Mouse (Mus musculus) stomach, postnatal 0 days (tissue): ENCODE data around the gene Exosc2. TPM values are rescaled to one million over a fixed set of nuclear protein-coding genes. Genes with fewer than 3 reads are reported as not detected.

Experiments used
- ATAC-seq: fragments of 200-750 bp; cut with Nextera tagmentation; 2 replicates; pipeline ENCODE4 v1.8.0; 2017; ENCODE audit not compliant: low FRiP score, low TSS enrichment
- DNase-seq: peaks from one replicate; pipeline ENCODE4 v3.0.0-alpha.2; 2016; ENCODE audit warnings: low spot score
- H3K27ac ChIP-seq: fragments of 300-500 bp; sonication (generic); replicated peaks from 2 replicates; pipeline ENCODE4 v1.5.1; 2014; ENCODE audit warnings: mild to moderate bottlenecking, control low read depth
- H3K27me3 ChIP-seq: fragments of 300-500 bp; sonication (generic); 2 replicates; pipeline ENCODE4 v1.6.1; 2014; ENCODE audit warnings: low read length; ENCODE audit not compliant: control insufficient read depth, insufficient read depth
- H3K36me3 ChIP-seq: fragments of 300-500 bp; sonication (generic); 2 replicates; pipeline ENCODE4 v1.6.1; 2014; ENCODE audit warnings: low read length, mixed read lengths; ENCODE audit not compliant: control insufficient read depth, insufficient read depth
- H3K4me1 ChIP-seq: fragments of 300-500 bp; sonication (generic); replicated peaks from 2 replicates; pipeline ENCODE4 v1.6.1; 2014; ENCODE audit warnings: antibody characterized with exemption; ENCODE audit not compliant: control insufficient read depth, insufficient read depth
- H3K4me2 ChIP-seq: fragments of 300-500 bp; sonication (generic); replicated peaks from 2 replicates; pipeline ENCODE4 v1.6.1; 2014; ENCODE audit warnings: low read depth, mild to moderate bottlenecking, control low read depth, moderate library complexity
- H3K4me3 ChIP-seq: fragments of 300-500 bp; sonication (generic); 2 replicates; pipeline ENCODE4 v1.5.1; 2014; ENCODE audit warnings: low read depth, low read length, control low read depth
- H3K9ac ChIP-seq: fragments of 300-500 bp; sonication (generic); 2 replicates; pipeline ENCODE4 v1.6.1; 2014; ENCODE audit warnings: mild to moderate bottlenecking, low read length, control low read depth, mixed read lengths
- H3K9me3 ChIP-seq: fragments of 300-500 bp; sonication (generic); 2 replicates; pipeline ENCODE4 v1.6.1; 2016; ENCODE audit warnings: low read length; ENCODE audit not compliant: control insufficient read depth
- CTCF ChIP-seq: IDR thresholded peaks from 2 replicates; pipeline ENCODE4 v1.5.1; 2016; ENCODE audit warnings: antibody characterized with exemption, low read depth, mild to moderate bottlenecking, moderate library complexity
- EP300 ChIP-seq: optimal IDR thresholded peaks from 2 replicates; pipeline ENCODE3; 2016; ENCODE audit warnings: antibody characterized with exemption
- WGBS: fragments of 180-500 bp; shearing (Covaris S2); extraction: QIAGEN DNeasy Blood & Tissue Kit; methylation state at CpG from one replicate; pipeline ENCODE4 v1.1.7; 2014; 5-methylcytosine and 5-hydroxymethylcytosine counted together
- polyA plus RNA-seq: library from polyadenylated mRNA; unstranded; fragments of >200 nt; fragmentation: Nextera tagmentation; extraction: Ambion mirVana; gene quantifications from 2 replicates; pipeline ENCODE4 v1.2.1, GENCODE M21; 2015

Gene Exosc2
- 22.2 and 23.4 TPM in 2 replicates for polyA plus RNA-seq

- H3K9me3 ChIP-seq: no peaks in the 10 kb centered on the region
- peaks cover 6% of the 10 kb centered on the region; the same call in 1 of the 2 replicates for H3K36me3 ChIP-seq
- peak within 1 kb of the TSS; percentile 74 for H3K27ac ChIP-seq
- H3K9ac ChIP-seq: peak within 1 kb of the TSS; percentile 83
- WGBS: under 1% methylated on average over 27 of the region's 27 CpGs
- H3K27me3 ChIP-seq: no peaks in the 10 kb centered on the region
- peak; percentile 90 for DNase-seq
- H3K4me2 ChIP-seq: peak within 1 kb of the TSS; percentile 80
- peak; percentile 98 for ATAC-seq
- TF ChIP-seq CTCF (no peak), EP300 (no peak)
- 0 out of 2 replicates have a peak, but pooled peaks cover 2% of the 10 kb centered on the region for H3K4me1 ChIP-seq
- H3K4me3 ChIP-seq: peak within 1 kb of the TSS; percentile 60
Measured at GRCm38 (mm10) chr2:31670551-31671035, at the start of gene Exosc2. TSS of gene Exosc2 (plus strand) at chr2:31670715.

DNA sequence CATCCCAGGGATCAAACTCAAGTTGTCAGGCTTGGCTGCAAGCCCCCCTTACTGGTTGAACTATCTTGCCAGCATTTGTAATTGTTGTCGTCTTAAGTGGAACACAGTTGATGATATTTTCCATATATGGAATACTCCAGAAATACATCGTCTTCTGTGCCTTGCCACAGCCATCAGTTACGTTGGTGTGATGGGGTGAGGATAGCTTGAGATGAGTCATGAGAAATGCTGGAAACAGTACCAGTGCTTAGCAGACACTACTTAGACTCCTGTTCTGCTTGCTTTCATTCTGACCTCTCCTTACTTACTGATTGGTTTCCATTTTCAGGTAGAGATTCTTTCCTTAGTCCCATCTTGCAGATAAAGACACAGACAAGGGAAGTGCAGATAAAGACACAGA lies 37.0 kb upstream of the Exosc2 start:
- no peak overlapping the region for H3K4me3 ChIP-seq
- H3K27me3 ChIP-seq: peaks cover 26% of the 10 kb centered on the region; the same call in 1 of the 2 replicates
- 32% methylated on average over 3 of the region's 3 CpGs for WGBS
- no peaks in the 10 kb centered on the region for H3K36me3 ChIP-seq
- no peaks in the 10 kb centered on the region for H3K4me1 ChIP-seq
- H3K9ac ChIP-seq: no peak overlapping the region
- H3K4me2 ChIP-seq: no peak overlapping the region
- no peak overlapping the region for H3K27ac ChIP-seq
- H3K9me3 ChIP-seq: no peaks in the 10 kb centered on the region
- no peak for TF ChIP-seq CTCF
- no peak for TF ChIP-seq EP300
- no peak for ATAC-seq
- DNase-seq: no peak

- H3K27ac ChIP-seq: no peak overlapping the region
- WGBS: under 1% methylated on average over 51 of the region's 52 CpGs
- peak overlapping the region; percentile 24 for H3K4me2 ChIP-seq
- H3K4me1 ChIP-seq: no peaks in the 10 kb centered on the region
- H3K9ac ChIP-seq: no peak overlapping the region
- no peaks in the 10 kb centered on the region for H3K9me3 ChIP-seq
- no peak for ATAC-seq
- DNase-seq: no peak
- no peaks in the 10 kb centered on the region for H3K36me3 ChIP-seq
- no peak for TF ChIP-seq EP300
- TF ChIP-seq CTCF: no peak
- peak overlapping the region; percentile 15 for H3K4me3 ChIP-seq
- peaks cover 39% of the 10 kb centered on the region; the same call in 1 of the 2 replicates for H3K27me3 ChIP-seq
Measured at GRCm38 (mm10) chr2:31635281-31636137, 35.0 kb upstream of the Exosc2 start.

- WGBS: 2% methylated on average over 48 of the region's 48 CpGs
- Histone ChIP-seq H3K9me3 (no peaks in the 10 kb centered on the region), H3K27me3 (peaks cover 39% of the 10 kb centered on the region; the same call in 1 of the 2 replicates), H3K4me3 (peak overlapping the region; percentile 15), H3K4me1 (peaks cover 3% of the 10 kb centered on the region; the same call in 1 of the 2 replicates), H3K27ac (no peak overlapping the region), H3K36me3 (no peaks in the 10 kb centered on the region), H3K9ac (no peak overlapping the region), H3K4me2 (peak overlapping the region; percentile 24; the same call in 1 of the 2 replicates)
- no peak for ATAC-seq
- TF ChIP-seq EP300 (no peak), CTCF (no peak)
- DNase-seq: no peak
Measured at GRCm38 (mm10) chr2:31636138-31636741, 34.3 kb upstream of the Exosc2 start.

DNA sequence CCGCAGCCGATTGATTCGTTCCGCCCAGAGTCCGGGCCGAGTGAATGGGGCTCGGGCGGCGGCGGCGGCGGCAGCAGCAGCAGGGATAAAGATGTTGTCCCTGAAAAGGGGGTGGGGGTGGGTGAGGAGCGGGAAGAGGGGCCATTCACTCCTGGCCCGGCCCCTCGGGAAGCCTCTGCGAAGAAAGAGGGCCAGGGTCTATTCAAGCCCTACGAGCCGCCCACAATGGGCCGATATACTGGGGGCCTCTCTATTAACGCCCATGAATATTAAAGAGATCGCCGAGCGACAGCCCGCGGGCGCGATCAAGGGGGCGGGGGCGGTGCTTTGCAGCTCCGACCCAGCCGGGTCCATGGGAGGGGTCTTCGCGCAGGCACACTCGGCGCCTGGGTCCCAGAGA lies 33.8 kb upstream of the Exosc2 start:
- H3K27ac ChIP-seq: no peak overlapping the region
- no peak for TF ChIP-seq EP300
- no peak for TF ChIP-seq CTCF
- WGBS: under 1% methylated on average over 34 of the region's 35 CpGs
- no peak overlapping the region for H3K4me2 ChIP-seq
- H3K4me3 ChIP-seq: peak overlapping the region; percentile 15
- no peak for DNase-seq
- no peak for ATAC-seq
- H3K36me3 ChIP-seq: no peaks in the 10 kb centered on the region
- peaks cover 40% of the 10 kb centered on the region; the same call in 1 of the 2 replicates for H3K27me3 ChIP-seq
- H3K4me1 ChIP-seq: peaks cover 3% of the 10 kb centered on the region; the same call in 1 of the 2 replicates
- H3K9me3 ChIP-seq: no peaks in the 10 kb centered on the region
- H3K9ac ChIP-seq: no peak overlapping the region
